Mouse (Mus musculus): ENCODE measurements at regions not wholly inside any gene's neighbourhood (a gene's known extent, or its start where the extent isn't known, plus 50 kb on each side); places are given as distances from the start of the nearest gene placed in this dataset.

DNA sequence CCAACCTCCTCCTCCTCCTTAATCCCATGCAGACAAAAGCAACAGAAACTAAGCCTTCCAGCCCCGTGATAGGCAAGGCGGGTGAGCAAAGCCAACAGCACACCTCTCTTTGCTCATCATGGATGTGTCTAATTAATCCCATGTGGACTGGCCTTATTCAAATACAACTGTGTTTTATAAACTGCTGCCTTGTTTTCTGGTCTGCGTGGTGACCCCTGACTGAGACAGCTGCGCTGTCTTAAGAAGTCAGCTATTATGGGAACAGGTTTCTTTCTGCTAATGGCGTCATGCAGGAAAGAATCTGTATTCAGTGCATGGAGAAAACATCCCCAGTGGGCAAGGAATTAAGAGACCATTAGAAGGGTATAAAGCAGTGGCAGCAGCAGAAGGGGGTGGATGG lies 161.6 kb upstream of the Kiz start:
- 0 out of 2 replicates have a peak, but pooled peaks cover 8% of the 10 kb centered on the region for H3K27me3 ChIP-seq
- 5% methylated on average over 5 of the region's 5 CpGs for WGBS
- ATAC-seq (replicated peaks), result peak; percentile 48; the same call in 1 of the 2 replicates

DNA sequence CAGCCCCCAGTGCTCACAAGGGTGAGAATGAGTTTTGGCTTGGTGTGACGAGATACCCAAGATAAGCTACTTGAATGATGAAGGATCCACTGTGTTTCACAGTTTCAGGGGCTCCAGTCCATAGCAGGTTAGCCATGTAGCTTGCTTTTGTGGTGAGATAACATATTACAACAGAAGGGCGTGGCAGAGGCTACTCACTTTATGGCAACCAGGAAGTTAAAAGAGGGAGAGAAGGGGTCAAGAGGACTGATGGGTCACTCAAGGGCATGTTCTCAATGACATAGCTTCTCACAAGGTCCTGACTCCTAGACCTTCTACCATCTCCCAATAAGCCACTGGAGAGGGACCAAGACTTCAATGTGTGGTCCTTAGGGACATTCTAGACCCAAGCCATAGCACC lies 159.4 kb upstream of the Kiz start:
- Histone ChIP-seq H3K4me1 (peaks cover 4% of the 10 kb centered on the region; the same call in 1 of the 2 replicates), H3K9ac (replicated peaks) (no peak overlapping the region), H3K9me3 (no peaks in the 10 kb centered on the region), H3K27ac (replicated peaks) (no peak overlapping the region), H3K4me2 (replicated peaks) (no peak overlapping the region), H3K36me3 (no peaks in the 10 kb centered on the region), H3K27me3 (0 out of 2 replicates have a peak, but pooled peaks cover 3% of the 10 kb centered on the region), H3K4me3 (no peak overlapping the region)
- ATAC-seq (replicated peaks), result no peak
- WGBS, result 95% methylated on average over 2 of the region's 2 CpGs

More for the DNA sequence above, 161.6 kb upstream of the Kiz start:
- Histone ChIP-seq H3K9me3 (no peaks in the 10 kb centered on the region), H3K36me3 (no peaks in the 10 kb centered on the region), H3K4me3 (no peak overlapping the region), H3K4me1 (peaks cover 4% of the 10 kb centered on the region; the same call in 1 of the 2 replicates), H3K27ac (replicated peaks) (no peak overlapping the region), H3K4me2 (replicated peaks) (no peak overlapping the region), H3K9ac (replicated peaks) (no peak overlapping the region)

DNA sequence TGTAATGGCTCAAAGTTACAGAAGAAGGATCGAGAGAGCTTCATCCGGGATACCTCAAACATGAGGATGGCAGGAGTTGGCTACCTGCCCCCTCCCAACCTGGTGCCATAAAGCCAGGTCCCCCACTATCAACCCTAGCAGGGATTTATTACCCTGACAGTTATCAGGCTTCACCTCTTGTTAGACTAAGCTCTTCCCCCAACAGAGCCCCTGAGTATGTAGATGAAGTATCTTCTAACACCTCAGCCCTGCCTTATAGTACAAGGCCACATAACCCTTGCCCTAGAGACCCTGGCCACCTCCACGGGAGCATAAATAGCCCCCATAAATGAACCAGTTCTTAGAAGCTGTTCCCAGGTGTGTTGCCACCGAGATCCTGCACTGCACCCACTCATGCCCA lies 158.9 kb upstream of the Kiz start:
- 0 out of 2 replicates have a peak, but pooled peaks cover 3% of the 10 kb centered on the region for H3K27me3 ChIP-seq
- no peaks in the 10 kb centered on the region for H3K9me3 ChIP-seq
- no peak overlapping the region for H3K27ac ChIP-seq (replicated peaks)
- H3K4me2 ChIP-seq (replicated peaks), result no peak overlapping the region
- no peak for ATAC-seq (replicated peaks)
- H3K36me3 ChIP-seq, result no peaks in the 10 kb centered on the region
- peaks cover 4% of the 10 kb centered on the region; the same call in 1 of the 2 replicates for H3K4me1 ChIP-seq
- WGBS, result 90% methylated on average over 4 of the region's 4 CpGs
- no peak overlapping the region for H3K4me3 ChIP-seq
- H3K9ac ChIP-seq (replicated peaks), result no peak overlapping the region

DNA sequence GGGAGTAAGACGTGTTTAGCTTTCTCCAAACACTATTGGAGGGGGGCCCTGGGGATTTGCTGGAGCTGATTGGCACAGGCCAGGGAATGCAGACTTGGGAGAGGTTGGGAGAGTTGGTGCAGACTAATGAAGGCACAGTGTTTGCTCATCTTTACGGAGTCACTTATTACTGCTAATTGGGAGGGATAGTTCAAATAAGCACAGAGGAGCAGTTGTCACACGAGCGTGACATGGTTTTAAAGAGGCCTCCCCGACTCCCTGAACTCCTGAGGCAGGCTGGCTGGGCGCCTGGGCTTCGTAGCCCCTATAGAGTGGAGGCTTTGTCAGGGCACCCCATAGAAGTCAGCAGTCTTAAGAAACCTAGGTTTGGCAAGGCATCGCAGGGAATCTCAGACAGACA lies 145.0 kb upstream of the Kiz start:
- Histone ChIP-seq H3K4me2 (replicated peaks) (no peak overlapping the region), H3K36me3 (no peaks in the 10 kb centered on the region), H3K9me3 (no peaks in the 10 kb centered on the region), H3K27me3 (no peaks in the 10 kb centered on the region), H3K9ac (replicated peaks) (no peak overlapping the region), H3K4me3 (no peak overlapping the region), H3K4me1 (peaks cover 7% of the 10 kb centered on the region), H3K27ac (replicated peaks) (no peak overlapping the region)
- WGBS, result 12% methylated on average over 8 of the region's 8 CpGs
- peak; percentile 85 for ATAC-seq (replicated peaks)

DNA sequence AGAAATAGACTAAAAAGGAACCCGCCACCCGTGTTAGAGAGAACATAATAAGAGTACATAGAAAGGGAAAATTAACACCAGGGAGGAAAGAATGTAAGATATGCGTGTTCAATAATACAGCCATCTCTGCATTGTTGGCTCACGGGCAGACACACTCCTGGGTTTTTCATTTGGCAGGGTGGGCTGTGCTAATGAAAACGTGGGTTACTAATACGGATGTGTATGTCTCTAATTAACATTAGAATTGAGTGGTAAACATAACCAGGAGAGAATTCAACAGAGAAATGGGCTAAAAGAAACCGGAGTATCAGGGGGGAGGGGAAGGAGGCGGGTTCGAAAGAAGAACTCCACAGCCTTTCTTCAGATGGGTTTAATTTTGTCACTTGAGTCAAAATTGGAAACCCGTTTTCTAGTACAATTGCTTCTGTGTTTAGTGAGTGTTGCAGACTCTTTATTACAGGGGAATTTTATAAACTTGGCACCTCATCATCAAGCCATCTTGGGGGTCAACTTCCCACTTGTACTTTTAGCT lies 134.4 kb upstream of the Kiz start:
- H3K27ac ChIP-seq (replicated peaks), result no peak overlapping the region
- no peak for ATAC-seq (replicated peaks)
- 4% methylated on average over 10 of the region's 10 CpGs for WGBS
- peaks cover 36% of the 10 kb centered on the region for H3K4me1 ChIP-seq
- H3K36me3 ChIP-seq, result no peaks in the 10 kb centered on the region
- H3K4me2 ChIP-seq (replicated peaks), result no peak overlapping the region; the same call in 1 of the 2 replicates
- no peak overlapping the region for H3K4me3 ChIP-seq
- H3K9ac ChIP-seq (replicated peaks), result no peak overlapping the region
- no peaks in the 10 kb centered on the region for H3K9me3 ChIP-seq
- peaks cover 28% of the 10 kb centered on the region for H3K27me3 ChIP-seq

DNA sequence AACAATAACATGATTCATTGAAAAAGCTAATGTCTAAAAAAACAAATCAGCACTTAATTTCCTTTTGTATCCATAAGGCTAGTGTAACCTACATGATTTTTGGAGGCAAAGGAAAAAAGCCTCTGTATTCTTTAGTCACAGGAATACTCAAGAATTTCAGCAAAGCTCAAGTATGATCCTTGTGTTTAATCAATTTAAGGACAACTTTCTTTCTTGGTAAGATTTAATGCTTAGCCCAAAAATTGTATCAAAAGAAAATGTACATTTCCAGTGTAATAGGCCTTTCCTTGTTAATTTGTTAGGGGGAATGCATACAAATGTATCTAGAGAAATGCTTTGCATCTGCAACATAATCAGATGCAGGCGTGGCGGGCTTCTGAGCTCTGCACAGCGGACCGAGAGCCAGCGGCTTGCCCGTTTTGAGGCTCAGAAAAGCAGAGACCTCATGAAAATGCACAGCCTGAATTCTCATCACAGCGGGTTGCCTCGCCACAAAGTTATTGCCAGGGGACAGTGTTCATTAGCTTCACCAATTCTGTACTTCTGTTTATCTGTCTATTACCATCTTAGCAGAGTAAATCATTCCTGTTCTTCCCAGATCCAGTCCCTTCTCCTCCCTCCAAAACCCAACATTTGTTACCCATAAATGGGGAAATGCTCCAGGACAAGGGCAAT lies 133.2 kb upstream of the Kiz start:
- 0 out of 2 replicates have a peak overlapping the region, but pooled peaks have one; percentile 24 for H3K27ac ChIP-seq (replicated peaks)
- H3K9me3 ChIP-seq, result no peaks in the 10 kb centered on the region
- peaks cover 36% of the 10 kb centered on the region for H3K4me1 ChIP-seq
- H3K27me3 ChIP-seq, result peaks cover 29% of the 10 kb centered on the region
- H3K36me3 ChIP-seq, result no peaks in the 10 kb centered on the region
- H3K4me2 ChIP-seq (replicated peaks), result no peak overlapping the region
- H3K4me3 ChIP-seq, result no peak overlapping the region
- ATAC-seq (replicated peaks), result 0 out of 2 replicates have a peak, but pooled peaks have one; percentile 23
- WGBS, result 2% methylated on average over 8 of the region's 8 CpGs
- no peak overlapping the region for H3K9ac ChIP-seq (replicated peaks)

DNA sequence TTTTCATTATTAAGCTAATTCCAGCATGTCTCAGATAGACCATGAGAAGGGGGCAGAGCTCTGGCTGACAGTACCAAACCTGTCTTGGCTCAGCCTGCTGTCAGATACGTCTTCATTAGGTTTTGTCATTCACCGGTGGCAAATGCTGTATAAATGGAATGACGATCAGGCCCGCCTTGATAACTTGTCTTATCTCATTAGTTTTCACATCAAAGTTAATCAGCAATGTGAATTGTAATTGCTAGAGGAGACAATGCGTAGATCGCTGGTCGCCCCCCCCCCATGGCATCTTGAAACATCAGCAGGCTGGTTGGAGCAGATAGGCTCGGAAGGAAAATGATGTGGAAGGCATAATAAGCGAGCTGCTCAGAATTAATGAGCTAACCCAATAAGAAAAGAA lies 132.5 kb upstream of the Kiz start:
- no peak overlapping the region for H3K4me3 ChIP-seq
- no peaks in the 10 kb centered on the region for H3K9me3 ChIP-seq
- 0 out of 2 replicates have a peak overlapping the region, but pooled peaks have one; percentile 61 for H3K27ac ChIP-seq (replicated peaks)
- H3K36me3 ChIP-seq, result no peaks in the 10 kb centered on the region
- no peak overlapping the region for H3K9ac ChIP-seq (replicated peaks)
- ATAC-seq (replicated peaks), result peak; percentile 54; the same call in 1 of the 2 replicates
- H3K4me2 ChIP-seq (replicated peaks), result no peak overlapping the region
- H3K4me1 ChIP-seq, result peaks cover 36% of the 10 kb centered on the region
- 8% methylated on average over 9 of the region's 9 CpGs for WGBS
- H3K27me3 ChIP-seq, result peaks cover 24% of the 10 kb centered on the region

DNA sequence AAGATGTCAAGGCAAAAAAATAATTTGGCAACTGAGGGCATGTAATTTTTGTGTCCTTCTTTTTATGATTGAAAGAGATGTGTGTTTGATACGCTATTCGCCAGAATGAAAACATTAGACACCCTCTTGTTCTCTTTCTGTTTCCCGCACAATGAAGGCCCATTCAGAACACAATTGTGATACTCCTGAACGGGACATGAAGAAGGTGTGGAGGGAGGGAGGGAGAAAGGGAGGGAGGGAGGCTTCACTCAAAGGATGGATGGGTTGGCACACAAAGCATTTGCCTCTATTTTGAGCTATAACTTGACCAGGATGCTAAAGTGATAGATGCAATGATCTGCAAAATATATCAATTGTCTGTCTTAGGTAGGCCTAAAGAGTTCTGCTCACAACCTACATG lies 132.0 kb upstream of the Kiz start:
- no peaks in the 10 kb centered on the region for H3K36me3 ChIP-seq
- peak; percentile 47 for ATAC-seq (replicated peaks)
- no peak overlapping the region for H3K4me2 ChIP-seq (replicated peaks)
- H3K9ac ChIP-seq (replicated peaks), result no peak overlapping the region
- no peak overlapping the region for H3K4me3 ChIP-seq
- WGBS, result 13% methylated on average over 4 of the region's 4 CpGs
- no peaks in the 10 kb centered on the region for H3K9me3 ChIP-seq
- H3K4me1 ChIP-seq, result peaks cover 36% of the 10 kb centered on the region
- peaks cover 24% of the 10 kb centered on the region for H3K27me3 ChIP-seq
- peak overlapping the region; percentile 61 for H3K27ac ChIP-seq (replicated peaks)

DNA sequence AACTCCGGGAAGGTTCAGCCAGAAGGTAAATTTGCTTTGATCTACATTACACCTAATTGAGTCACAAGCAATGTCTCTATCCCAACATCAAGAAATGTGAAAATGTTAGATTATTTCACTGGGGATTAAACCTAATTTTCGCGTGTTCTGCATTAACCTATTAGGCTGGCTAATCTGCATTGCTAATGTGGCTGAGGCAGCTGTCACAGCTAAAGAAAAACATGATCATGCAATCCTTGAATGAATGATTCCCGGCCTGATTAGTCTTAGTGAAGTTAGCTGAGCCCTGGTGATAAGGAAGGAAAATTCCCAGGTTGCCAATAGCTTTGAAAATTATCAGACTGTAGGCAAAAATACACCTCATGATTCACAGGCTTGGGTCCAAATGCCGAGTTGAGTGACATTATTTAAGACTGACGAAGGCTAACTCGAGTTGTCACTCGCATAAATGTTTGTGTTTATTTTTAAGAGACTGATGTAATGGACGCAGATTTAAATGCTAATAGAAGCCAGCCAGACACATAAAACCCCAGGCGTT lies 131.5 kb upstream of the Kiz start:
- H3K4me1 ChIP-seq, result peaks cover 36% of the 10 kb centered on the region
- H3K27ac ChIP-seq (replicated peaks), result peak overlapping the region; percentile 61
- H3K4me2 ChIP-seq (replicated peaks), result no peak overlapping the region
- H3K36me3 ChIP-seq, result no peaks in the 10 kb centered on the region
- H3K9ac ChIP-seq (replicated peaks), result no peak overlapping the region
- H3K27me3 ChIP-seq, result peaks cover 19% of the 10 kb centered on the region
- no peaks in the 10 kb centered on the region for H3K9me3 ChIP-seq
- no peak overlapping the region for H3K4me3 ChIP-seq
- peak; percentile 78 for ATAC-seq (replicated peaks)
- 9% methylated on average over 10 of the region's 10 CpGs for WGBS

DNA sequence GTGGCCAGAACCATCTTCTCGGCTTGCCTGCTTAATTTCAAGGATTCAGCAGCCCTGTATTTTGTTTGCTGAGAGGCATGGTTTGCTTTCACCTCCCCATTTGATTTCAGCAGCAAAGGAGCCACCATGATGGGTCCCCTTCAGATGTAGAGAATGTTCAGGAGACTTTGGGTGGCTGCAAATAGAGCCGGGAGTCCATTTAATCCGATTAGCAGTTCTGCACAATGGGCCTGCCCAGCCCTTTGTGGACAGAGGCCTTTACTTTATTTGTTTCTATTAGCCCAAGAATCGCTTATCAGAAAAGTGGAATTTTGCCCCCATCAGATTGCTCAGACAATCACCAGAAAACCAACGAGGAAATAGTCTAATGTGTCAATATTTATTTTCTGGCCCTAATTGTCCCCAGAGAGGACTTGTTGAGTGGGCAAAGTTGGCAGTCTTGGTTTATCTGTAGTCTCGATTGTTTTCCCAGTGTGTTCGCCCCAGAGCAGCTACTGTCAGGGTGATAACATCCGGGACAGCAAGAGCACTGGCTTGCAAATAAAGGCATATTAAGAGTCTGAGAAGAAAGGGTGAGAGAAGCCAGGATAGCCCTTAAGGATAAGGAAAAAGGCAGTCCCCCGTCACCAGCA lies 130.6 kb upstream of the Kiz start:
- Histone ChIP-seq H3K4me1 (peaks cover 36% of the 10 kb centered on the region), H3K4me3 (no peak overlapping the region), H3K27ac (replicated peaks) (no peak overlapping the region), H3K27me3 (peaks cover 12% of the 10 kb centered on the region), H3K9ac (replicated peaks) (no peak overlapping the region), H3K36me3 (no peaks in the 10 kb centered on the region), H3K4me2 (replicated peaks) (no peak overlapping the region), H3K9me3 (no peaks in the 10 kb centered on the region)
- WGBS, result 16% methylated on average over 9 of the region's 9 CpGs
- no peak for ATAC-seq (replicated peaks)

DNA sequence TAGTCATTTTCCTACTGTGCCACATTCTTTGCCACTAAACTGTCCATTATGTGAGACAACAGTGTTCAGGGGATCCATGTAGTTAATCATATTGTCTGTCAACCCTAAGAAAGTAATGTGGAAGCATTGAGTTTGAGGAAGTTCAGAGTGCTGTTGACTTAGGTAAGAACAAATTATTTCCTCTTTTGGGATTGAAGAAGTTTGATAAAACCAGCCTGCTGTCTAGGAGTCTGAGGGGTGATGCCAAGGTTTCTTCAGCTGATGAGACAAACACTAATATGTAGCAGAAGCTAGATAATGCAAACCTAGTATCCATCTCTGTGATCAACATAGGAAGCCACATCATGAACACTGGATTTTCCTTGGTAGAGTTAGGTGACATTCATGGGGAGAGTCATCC lies 127.0 kb upstream of the Kiz start:
- H3K4me2 ChIP-seq (replicated peaks), result no peak overlapping the region
- no peak overlapping the region for H3K4me3 ChIP-seq
- no peak for ATAC-seq (replicated peaks)
- peaks cover 14% of the 10 kb centered on the region for H3K4me1 ChIP-seq
- no peak overlapping the region for H3K27ac ChIP-seq (replicated peaks)
- no peaks in the 10 kb centered on the region for H3K36me3 ChIP-seq
- H3K9me3 ChIP-seq, result no peaks in the 10 kb centered on the region
- no peak overlapping the region for H3K9ac ChIP-seq (replicated peaks)
- H3K27me3 ChIP-seq, result peaks cover 8% of the 10 kb centered on the region; the same call in 1 of the 2 replicates

DNA sequence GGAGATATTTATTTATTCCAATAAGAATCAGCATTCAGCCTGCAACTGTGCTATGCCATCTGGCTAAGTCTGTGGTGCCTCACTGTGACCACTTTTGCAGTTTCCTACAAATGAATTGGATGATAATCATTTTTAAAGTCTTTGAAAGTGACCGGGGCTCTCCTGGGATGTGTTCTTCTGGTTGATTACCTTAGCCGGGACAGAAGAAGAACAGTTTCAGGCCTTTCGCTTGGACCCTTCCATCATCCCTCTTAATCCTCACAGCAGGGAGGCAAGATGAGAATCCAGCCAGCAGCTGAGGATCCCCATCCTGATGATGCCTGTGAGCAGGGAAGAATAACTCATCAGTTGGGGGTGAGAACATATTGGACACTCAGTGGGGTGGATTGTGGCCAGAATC lies 124.6 kb upstream of the Kiz start:
- Histone ChIP-seq H3K9ac (replicated peaks) (no peak overlapping the region), H3K9me3 (no peaks in the 10 kb centered on the region), H3K36me3 (no peaks in the 10 kb centered on the region), H3K27ac (replicated peaks) (no peak overlapping the region), H3K4me3 (no peak overlapping the region), H3K4me2 (replicated peaks) (no peak overlapping the region), H3K27me3 (0 out of 2 replicates have a peak, but pooled peaks cover 3% of the 10 kb centered on the region), H3K4me1 (no peaks in the 10 kb centered on the region)
- 26% methylated on average over 3 of the region's 3 CpGs for WGBS
- ATAC-seq (replicated peaks), result no peak
